Mouse (Mus musculus) spleen, postnatal 4 days (tissue): ENCODE data around the gene Zswim8.

Experiments
- DNase-seq, 2 experiments: peaks; one replicate each; pipeline ENCODE4 v3.0.0; 2022; ENCODE audit warnings: low spot score in 2 of 2

Gene Zswim8

GRCm38 (mm10) chr14:20771941-20772340, 64.6 kb downstream of the Zswim8 start:
- no peak for DNase-seq

GRCm38 (mm10) chr14:20772808-20773207, 65.5 kb downstream of the Zswim8 start:
- DNase-seq: no peak
